Comparison of ENCODE assay signal across 11 mouse cellular contexts in the genomic region with DNA sequence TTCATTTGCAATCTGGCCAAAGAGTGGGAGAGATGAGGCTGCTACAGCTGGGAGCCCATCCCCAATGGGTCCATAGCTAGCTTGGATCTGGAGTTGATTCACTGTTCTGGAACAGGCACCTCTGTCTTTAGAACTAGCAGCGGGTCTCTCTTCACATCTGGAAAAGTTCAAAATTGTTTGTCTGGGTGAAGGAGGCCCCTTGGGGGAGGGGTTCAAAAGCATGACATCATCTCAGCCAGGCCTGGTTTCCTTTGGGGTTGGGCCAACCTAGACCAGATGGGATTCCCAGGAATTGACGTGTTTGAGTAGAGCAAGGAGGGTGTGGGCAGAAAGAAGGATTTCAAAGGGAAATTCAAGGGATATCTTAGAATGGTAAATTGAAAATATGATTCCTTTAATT. TPM values are rescaled to one million over a fixed set of nuclear protein-coding genes. Genes with fewer than 3 reads are reported as not detected.
DNase-seq lines count a peak whose midpoint lies in the region; ATAC-seq and TF ChIP-seq lines count a peak whose summit lies in the region.
"Had no signal": no experiment of that assay in that cellular context is flagged by ENCODE, and none has a peak within 500 bp of the region (broad histone marks: within the 10 kb centered on the region; RNA-seq: fewer than 3 reads in every experiment).

No protein-coding gene starts in this region.

- no peak overlapping the region for H3K4me2 ChIP-seq in kidney, embryonic 15.5 days
- no peak overlapping the region for H3K4me2 ChIP-seq in limb, embryonic 14.5 days (replicated peaks; ENCODE audit: low read depth, low read length, severe bottlenecking)

- H3K9me3 ChIP-seq in kidney, embryonic 15.5 days (replicated peaks): no peaks in the 10 kb centered on the region
- H3K9me3 ChIP-seq in limb, embryonic 14.5 days (ENCODE audit: control insufficient read depth, low read length): no peaks in the 10 kb centered on the region

- peak; percentile 25 for DNase-seq in kidney, postnatal 14 days
- DNase-seq in brain, embryonic 14.5 days (ENCODE audit: low read depth): peak; percentile 11
- DNase-seq in gastrocnemius, postnatal 25 days: peak; percentile 81
- peak; percentile 69 for DNase-seq in limb, embryonic 14.5 days (ENCODE audit: low spot score)
- DNase-seq in spleen, adult 12 weeks (ENCODE audit: low spot score): no peak
- DNase-seq in spleen, postnatal 36 days (ENCODE audit: low spot score in 2 of 2): no peak
- no peak for DNase-seq in thymus, postnatal 10 days (ENCODE audit: low spot score in 2 of 2)
- DNase-seq: cerebellum, adult 18-20 months had no signal

- no peak for TF ChIP-seq POLR2A in brain, embryonic 14.5 days (IDR thresholded peaks at IDR 0.05; ENCODE audit: borderline replicate concordance, extremely low read depth, insufficient read depth, insufficient read length, poor library complexity, severe bottlenecking)
- TF ChIP-seq POLR2A in limb, embryonic 14.5 days (IDR thresholded peaks at IDR 0.05; ENCODE audit: borderline replicate concordance, extremely low read depth, insufficient read depth, insufficient read length): no peak

- no peak overlapping the region for H3K4me3 ChIP-seq in kidney, embryonic 15.5 days (replicated peaks)
- H3K4me3 ChIP-seq in limb, embryonic 14.5 days (replicated peaks; ENCODE audit: low read length): no peak overlapping the region

- TF ChIP-seq CTCF in brain, embryonic 14.5 days (IDR thresholded peaks at IDR 0.05; ENCODE audit: borderline replicate concordance, extremely low read depth, insufficient read depth, insufficient read length): no peak

- peaks cover 3% of the 10 kb centered on the region; the same call in 1 of the 2 replicates for H3K4me1 ChIP-seq in kidney, embryonic 15.5 days
- H3K4me1 ChIP-seq in limb, embryonic 14.5 days (ENCODE audit: control insufficient read depth, insufficient read depth, low read length): peaks cover 6% of the 10 kb centered on the region; the same call in 1 of the 2 replicates

- no peak for ATAC-seq in kidney, embryonic 15.5 days (replicated peaks; ENCODE audit: low FRiP score)
- peak; percentile 60; the same call in 1 of the 2 replicates for ATAC-seq in limb, embryonic 14.5 days (ENCODE audit: low FRiP score, low read depth)
- ATAC-seq: forebrain, embryonic 16.5 days had no signal

- H3K27ac ChIP-seq in kidney, embryonic 15.5 days: no peak overlapping the region
- no peak overlapping the region for H3K27ac ChIP-seq in limb, embryonic 14.5 days (replicated peaks; ENCODE audit: low read depth, low read length)

- no peaks in the 10 kb centered on the region for H3K36me3 ChIP-seq in kidney, embryonic 15.5 days
- no peaks in the 10 kb centered on the region for H3K36me3 ChIP-seq in limb, embryonic 14.5 days (ENCODE audit: control insufficient read depth, insufficient read depth, low read length)

- no peak overlapping the region for H3K9ac ChIP-seq in kidney, embryonic 15.5 days
- no peak overlapping the region for H3K9ac ChIP-seq in limb, embryonic 14.5 days (ENCODE audit: low read depth, low read length, severe bottlenecking)

- WGBS in kidney, embryonic 15.5 days: 55% methylated on average over 2 of the region's 2 CpGs
- WGBS in limb, embryonic 14.5 days: 20% methylated on average over 2 of the region's 2 CpGs

- no peaks in the 10 kb centered on the region for H3K27me3 ChIP-seq in kidney, embryonic 15.5 days
- no peaks in the 10 kb centered on the region for H3K27me3 ChIP-seq in limb, embryonic 14.5 days (ENCODE audit: control insufficient read depth, insufficient read depth, low read length)

RNA-seq across cellular contexts. Expression of a gene that starts 6.8 kb away (rescaled TPM):
- polyA plus RNA-seq in kidney, embryonic 15.5 days (2015; fragmentation: Nextera tagmentation; extraction: Ambion mirVana): 95.6 TPM in 2 replicates
- polyA plus RNA-seq in brain, embryonic 14.5 days (2012; rRNA removed): 27.9 and 33.1 TPM in 2 replicates
- 10 to 100 TPM; 43.0 to 50.7 TPM for total RNA-seq in gastrocnemius, postnatal 25 days (2021)
- 72.1 and 80.0 TPM in 2 replicates for polyA plus RNA-seq in limb, embryonic 14.5 days (2012; rRNA removed)
- polyA plus RNA-seq in limb, embryonic 14.5 days (2014; fragmentation: Nextera tagmentation; extraction: Ambion mirVana): 101 and 108 TPM in 2 replicates
- total RNA-seq: MEL had no signal

Comparison
In these comparisons a context has a peak if more than half of its experiments do, and no peak if none do; other contexts are left out.
1. DNase-seq: peak in kidney, postnatal 14 days (single experiment), brain, embryonic 14.5 days (single experiment), gastrocnemius, postnatal 25 days (single experiment) and limb, embryonic 14.5 days (single experiment); none in spleen, adult 12 weeks (single experiment), spleen, postnatal 36 days (0 of 2) and thymus, postnatal 10 days (0 of 2).